Mouse (Mus musculus): ENCODE measurements around the gene Mgea5. TPM values are rescaled to one million over a fixed set of nuclear protein-coding genes. Genes with fewer than 3 reads are reported as not detected.

Mgea5 gene
- polyA plus RNA-seq, 1 experiment from 2014 or later, result 34.8 TPM

DNA sequence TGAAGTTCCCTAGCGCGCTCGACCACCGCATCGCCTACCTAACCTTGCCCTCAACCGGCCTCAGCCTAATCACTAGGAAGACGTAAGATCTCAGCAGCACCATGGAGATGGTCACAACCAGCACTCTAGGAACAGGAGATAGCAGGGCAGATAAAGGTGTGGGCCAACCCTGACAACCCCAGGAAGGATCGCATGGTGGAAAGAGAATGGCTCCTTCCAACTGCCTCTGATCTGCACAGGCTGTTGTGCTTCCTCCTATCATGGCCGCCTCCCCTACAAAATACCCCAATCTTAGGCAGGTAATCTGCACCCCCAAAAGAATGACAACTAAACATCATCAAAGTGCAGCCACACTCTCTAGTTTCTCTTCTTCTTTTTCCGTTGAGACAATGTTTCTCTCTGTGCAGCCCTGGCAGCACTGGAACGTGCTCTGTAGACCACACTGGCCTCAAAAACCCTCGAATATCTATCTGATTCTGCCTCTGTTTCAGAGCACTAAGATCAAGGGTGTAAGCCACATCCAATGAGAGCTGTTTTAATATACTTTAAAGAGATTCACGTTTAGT, 3.2 kb downstream of the Mgea5 start:
- no peaks in the 10 kb centered on the region for H3K9me3 ChIP-seq (replicated peaks)
- no peak overlapping the region for H3K9ac ChIP-seq
- no peak for ATAC-seq
- H3K4me1 ChIP-seq, result peaks cover 44% of the 10 kb centered on the region
- H3K36me3 ChIP-seq, result peaks cover 61% of the 10 kb centered on the region
- peak overlapping the region; percentile 79 for H3K4me2 ChIP-seq
- no peaks in the 10 kb centered on the region for H3K27me3 ChIP-seq (replicated peaks)
- 73% methylated on average over 13 of the region's 13 CpGs for WGBS (ENCODE audit: insufficient replicate concordance)
- H3K4me3 ChIP-seq, result 0 out of 2 replicates have a peak overlapping the region, but pooled peaks have one; percentile 99
- no peak overlapping the region for H3K27ac ChIP-seq

DNA sequence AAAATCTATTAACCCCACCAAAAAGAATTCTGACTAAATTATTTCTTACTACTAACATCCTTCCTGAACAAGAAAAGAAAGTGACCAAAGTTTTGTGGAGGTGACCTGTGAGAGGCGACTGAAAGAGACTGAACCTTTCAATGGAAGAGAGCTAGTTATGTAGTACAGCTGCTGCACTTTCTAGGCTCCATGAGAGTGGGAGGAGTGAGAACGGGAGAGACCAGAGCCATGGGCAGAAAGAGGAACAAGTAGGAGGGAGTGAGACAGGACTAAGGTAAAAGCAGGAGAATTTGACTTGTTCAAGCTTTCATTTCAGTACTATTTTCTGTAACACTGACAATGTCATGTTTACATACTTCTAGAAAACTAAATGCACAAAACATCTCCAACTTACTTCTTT, 8.2 kb downstream of the Mgea5 start:
- Histone ChIP-seq H3K4me3 (no peak overlapping the region), H3K27me3 (replicated peaks) (no peaks in the 10 kb centered on the region), H3K9ac (no peak overlapping the region), H3K36me3 (peaks cover 100% of the 10 kb centered on the region), H3K4me1 (peaks cover 11% of the 10 kb centered on the region), H3K4me2 (no peak overlapping the region), H3K9me3 (replicated peaks) (no peaks in the 10 kb centered on the region), H3K27ac (no peak overlapping the region)
- ATAC-seq, result no peak
- 63% methylated on average over 2 of the region's 2 CpGs for WGBS (ENCODE audit: insufficient replicate concordance)

DNA sequence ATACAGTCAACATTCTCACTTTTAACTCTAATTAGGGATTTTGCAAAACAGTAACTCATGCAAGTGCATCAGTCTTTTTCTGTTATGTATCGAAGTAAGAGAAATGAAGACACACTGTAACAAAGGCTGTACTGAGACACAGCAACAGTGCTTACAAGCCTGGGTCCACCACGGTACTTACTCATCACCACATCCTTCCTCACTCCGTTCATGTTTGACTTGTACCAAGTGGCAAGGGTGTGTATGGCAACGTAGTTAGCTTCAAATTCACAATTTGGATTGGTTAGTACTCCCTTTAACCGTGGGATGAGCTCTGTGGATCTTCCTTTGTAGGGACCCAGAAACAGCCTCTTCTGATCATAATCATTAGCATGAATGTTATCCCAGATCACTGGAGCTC, 12.1 kb downstream of the Mgea5 start:
- H3K4me1 ChIP-seq, result no peaks in the 10 kb centered on the region
- H3K27me3 ChIP-seq (replicated peaks), result no peaks in the 10 kb centered on the region
- H3K9me3 ChIP-seq (replicated peaks), result no peaks in the 10 kb centered on the region
- peaks cover 100% of the 10 kb centered on the region for H3K36me3 ChIP-seq
- no peak overlapping the region for H3K27ac ChIP-seq
- no peak overlapping the region for H3K4me2 ChIP-seq
- H3K4me3 ChIP-seq, result no peak overlapping the region
- H3K9ac ChIP-seq, result no peak overlapping the region
- 85% methylated on average over 5 of the region's 5 CpGs for WGBS (ENCODE audit: insufficient replicate concordance)
- no peak for ATAC-seq

DNA sequence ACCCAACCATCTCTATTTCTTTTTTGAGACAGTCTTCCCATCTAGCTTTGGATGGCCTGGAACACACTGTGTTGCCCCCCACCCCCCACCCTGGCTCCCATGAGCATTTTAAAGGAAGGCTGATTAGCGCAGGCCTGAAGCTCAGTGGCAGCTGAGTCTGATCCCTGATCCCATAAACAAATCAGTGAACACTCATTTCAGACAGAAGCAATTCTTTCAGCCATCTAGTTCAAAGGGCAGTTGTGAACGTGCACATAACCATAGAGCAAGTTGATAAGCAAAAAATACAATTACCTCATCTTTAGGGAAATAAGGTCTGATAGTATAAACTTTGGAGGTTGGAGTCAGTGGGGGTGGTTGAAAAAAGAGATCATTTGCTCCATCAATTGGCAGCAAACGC, 22.8 kb downstream of the Mgea5 start:
- H3K9ac ChIP-seq, result no peak overlapping the region
- H3K27me3 ChIP-seq (replicated peaks), result no peaks in the 10 kb centered on the region
- H3K4me1 ChIP-seq, result 0 out of 2 replicates have a peak, but pooled peaks cover 8% of the 10 kb centered on the region
- no peak overlapping the region for H3K4me2 ChIP-seq
- H3K27ac ChIP-seq, result no peak overlapping the region
- no peaks in the 10 kb centered on the region for H3K9me3 ChIP-seq (replicated peaks)
- no peak overlapping the region for H3K4me3 ChIP-seq
- 87% methylated on average over 3 of the region's 3 CpGs for WGBS (ENCODE audit: insufficient replicate concordance)
- ATAC-seq, result no peak
- peaks cover 96% of the 10 kb centered on the region for H3K36me3 ChIP-seq

DNA sequence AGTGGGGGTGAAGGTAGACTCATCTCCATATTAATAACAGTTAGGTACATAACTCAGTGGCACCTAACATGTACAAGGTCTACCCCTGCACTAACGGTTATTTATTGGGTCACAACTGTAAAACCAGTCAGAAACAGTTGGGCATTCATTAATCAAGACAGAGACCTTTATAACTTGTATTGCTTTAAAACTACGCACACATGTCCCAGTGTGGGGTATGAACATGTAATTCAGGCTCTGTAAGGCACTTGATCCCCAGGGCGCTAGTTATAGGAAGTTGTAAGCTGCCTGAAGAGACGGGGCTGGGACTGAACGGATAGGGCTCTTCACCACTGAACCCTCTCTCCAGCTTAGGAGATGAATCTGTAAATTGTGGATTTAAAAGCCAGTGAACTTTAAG, 25.0 kb downstream of the Mgea5 start:
- Histone ChIP-seq H3K9ac (no peak overlapping the region), H3K4me3 (no peak overlapping the region), H3K9me3 (replicated peaks) (no peaks in the 10 kb centered on the region), H3K4me1 (0 out of 2 replicates have a peak, but pooled peaks cover 8% of the 10 kb centered on the region), H3K36me3 (peaks cover 96% of the 10 kb centered on the region), H3K27ac (no peak overlapping the region), H3K4me2 (no peak overlapping the region), H3K27me3 (replicated peaks) (no peaks in the 10 kb centered on the region)
- ATAC-seq, result no peak
- 88% methylated on average over 5 of the region's 5 CpGs for WGBS (ENCODE audit: insufficient replicate concordance)

DNA sequence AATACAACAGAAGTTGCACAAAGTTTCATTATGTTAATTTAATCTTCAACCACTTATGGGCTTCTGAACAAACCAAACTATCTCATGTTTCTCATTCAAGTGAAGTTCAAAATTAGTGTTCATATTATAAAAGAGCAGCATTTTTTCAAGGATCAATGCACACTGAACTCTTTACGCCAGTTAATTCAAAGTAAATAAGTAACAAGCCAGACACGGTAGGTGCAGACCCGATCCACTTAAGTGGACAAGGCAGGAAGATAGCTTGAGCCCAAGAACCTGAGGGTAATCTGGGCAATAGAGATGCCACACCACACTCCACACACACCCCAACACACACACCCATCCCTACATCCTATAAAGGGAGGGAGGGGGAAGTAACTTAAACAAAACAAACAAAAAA, 30.1 kb downstream of the Mgea5 start:
- Histone ChIP-seq H3K9ac (no peak overlapping the region), H3K4me3 (no peak overlapping the region), H3K36me3 (peaks cover 86% of the 10 kb centered on the region), H3K4me2 (no peak overlapping the region), H3K4me1 (peaks cover 25% of the 10 kb centered on the region), H3K27me3 (replicated peaks) (no peaks in the 10 kb centered on the region), H3K27ac (no peak overlapping the region), H3K9me3 (replicated peaks) (no peaks in the 10 kb centered on the region)
- 91% methylated on average over 3 of the region's 3 CpGs for WGBS (ENCODE audit: insufficient replicate concordance)
- no peak for ATAC-seq

DNA sequence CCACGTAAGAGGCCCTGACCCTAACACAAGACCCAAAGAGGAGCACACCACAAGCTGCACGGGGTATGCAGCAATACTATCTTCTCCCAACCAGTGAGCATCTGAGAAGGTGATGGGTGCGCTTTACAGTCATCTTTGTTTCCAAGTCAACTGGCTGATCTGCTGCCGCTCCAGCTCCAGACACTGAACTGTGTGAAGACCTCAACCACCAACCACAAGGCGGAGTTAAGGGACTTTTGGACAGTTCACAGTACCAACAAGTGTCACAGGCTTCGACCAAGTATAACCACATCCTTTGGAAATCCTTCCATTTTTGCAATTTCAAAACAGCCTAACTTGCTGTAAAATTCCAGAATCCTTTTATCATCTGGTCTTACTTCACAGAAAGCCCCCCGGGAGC, 31.8 kb downstream of the Mgea5 start:
- WGBS (ENCODE audit: insufficient replicate concordance), result 77% methylated on average over 7 of the region's 7 CpGs
- Histone ChIP-seq H3K4me3 (no peak overlapping the region), H3K36me3 (peaks cover 74% of the 10 kb centered on the region), H3K27me3 (replicated peaks) (peaks cover 3% of the 10 kb centered on the region), H3K27ac (no peak overlapping the region), H3K4me1 (peaks cover 31% of the 10 kb centered on the region), H3K4me2 (no peak overlapping the region), H3K9ac (no peak overlapping the region), H3K9me3 (replicated peaks) (no peaks in the 10 kb centered on the region)
- no peak for ATAC-seq

DNA sequence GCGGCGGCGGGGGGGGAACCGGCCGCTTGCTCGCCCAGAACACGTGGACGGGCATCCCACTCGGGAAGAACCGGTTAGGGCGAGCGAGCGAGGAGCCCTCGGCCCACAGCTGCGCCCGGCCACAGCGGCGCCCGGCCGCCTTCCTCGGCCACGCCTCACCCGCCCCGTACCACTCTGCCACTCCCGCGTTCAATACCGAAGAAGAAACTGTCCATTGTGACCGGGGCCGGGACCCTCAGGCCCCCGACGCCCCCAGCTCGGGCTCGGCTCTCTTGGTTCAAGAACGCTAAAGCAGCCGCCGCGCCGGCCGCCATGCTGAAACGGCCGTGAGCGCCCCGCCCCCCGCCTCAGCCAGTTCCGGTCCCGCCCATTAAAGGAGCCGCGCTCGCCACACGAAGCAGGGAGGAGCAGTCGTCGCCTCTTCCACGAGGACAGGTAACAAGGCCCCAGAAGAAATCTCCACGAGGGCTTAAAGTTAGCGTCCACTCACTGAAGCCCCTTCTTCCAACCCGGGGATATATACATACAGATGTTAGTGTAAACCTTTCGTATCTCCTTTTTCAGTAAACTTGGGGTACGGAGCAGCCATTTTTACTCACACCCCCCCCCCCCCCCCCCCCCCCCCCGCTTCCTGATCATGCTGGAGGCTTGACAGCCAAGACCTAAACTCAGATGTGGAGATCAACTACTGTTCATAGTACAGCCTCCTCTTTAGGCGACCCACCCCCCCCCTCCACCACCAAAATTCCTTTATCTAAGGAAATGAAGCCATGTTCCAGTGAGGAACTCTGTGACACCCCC, 34.2 kb downstream of the Mgea5 start, which contains the start of gene Npm3:
Gene Npm3 (minus strand): TSS at position 349 of the 801 bp plus-strand sequence.
- Histone ChIP-seq H3K9ac (peak within 1 kb of the TSS; percentile 94), H3K9me3 (replicated peaks) (no peaks in the 10 kb centered on the region), H3K27me3 (replicated peaks) (peaks cover 28% of the 10 kb centered on the region), H3K27ac (peak within 1 kb of the TSS; percentile 70), H3K36me3 (peaks cover 51% of the 10 kb centered on the region), H3K4me3 (peak within 1 kb of the TSS; percentile 95), H3K4me1 (peaks cover 50% of the 10 kb centered on the region), H3K4me2 (peak within 1 kb of the TSS; percentile 97)
- under 1% methylated on average over 59 of the region's 60 CpGs for WGBS (ENCODE audit: insufficient replicate concordance)
- ATAC-seq, result peak; percentile 79

DNA sequence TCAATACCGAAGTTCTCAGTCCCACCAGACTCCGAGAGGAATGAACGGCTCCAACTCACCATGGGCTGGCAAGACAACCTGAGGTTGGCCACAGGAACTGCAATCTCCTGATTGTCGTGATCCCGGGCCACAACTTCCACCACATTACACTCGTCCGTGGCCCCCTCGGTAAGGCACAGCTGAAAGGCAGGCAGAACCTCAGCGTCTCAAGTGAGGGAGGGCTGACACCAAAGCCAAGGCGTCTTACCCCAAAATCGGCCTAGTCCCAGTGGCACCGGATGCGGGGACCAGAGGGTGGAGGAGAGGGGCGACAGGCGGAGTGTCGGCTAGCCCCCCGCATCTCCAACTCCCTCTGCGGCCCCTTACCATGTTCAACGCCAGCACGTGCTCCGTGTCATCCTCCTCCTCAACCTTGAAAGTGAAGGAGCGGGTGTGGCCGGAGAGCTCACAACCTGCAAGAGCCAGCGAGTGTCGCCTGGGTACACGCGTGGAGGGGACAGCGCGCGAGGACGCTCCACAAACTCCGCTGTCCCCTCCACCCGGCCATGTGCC, 34.9 kb downstream of the Mgea5 start:
- peaks cover 44% of the 10 kb centered on the region for H3K36me3 ChIP-seq
- H3K4me1 ChIP-seq, result peaks cover 50% of the 10 kb centered on the region
- peak overlapping the region; percentile 95 for H3K4me3 ChIP-seq
- ATAC-seq, result peak; percentile 34; the same call in 1 of the 2 replicates
- H3K27ac ChIP-seq, result peak overlapping the region; percentile 70
- peaks cover 34% of the 10 kb centered on the region for H3K27me3 ChIP-seq (replicated peaks)
- WGBS (ENCODE audit: insufficient replicate concordance), result under 1% methylated on average over 33 of the region's 33 CpGs
- H3K9me3 ChIP-seq (replicated peaks), result no peaks in the 10 kb centered on the region
- peak overlapping the region; percentile 97 for H3K4me2 ChIP-seq
- peak overlapping the region; percentile 94 for H3K9ac ChIP-seq

DNA sequence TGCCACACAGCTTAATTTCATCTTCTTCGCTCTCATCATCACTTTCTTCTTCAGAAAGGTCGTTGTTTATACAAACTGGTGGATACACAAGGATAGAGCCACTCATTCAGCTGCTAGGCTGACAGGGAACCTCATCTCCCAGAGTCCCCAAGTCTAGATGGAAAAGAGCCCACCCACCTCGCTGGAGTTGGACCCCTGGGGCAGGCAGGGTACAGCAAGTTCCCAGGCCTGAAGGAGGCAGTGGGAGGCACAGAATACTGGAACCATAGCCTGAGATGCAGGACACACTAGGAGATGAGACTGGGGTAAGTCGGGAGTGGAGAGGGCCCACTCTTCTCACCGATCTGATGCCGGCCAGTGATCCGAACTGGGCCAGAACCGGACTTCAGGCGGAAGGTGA, 35.4 kb downstream of the Mgea5 start:
- Histone ChIP-seq H3K4me2 (peak overlapping the region; percentile 97), H3K27ac (peak overlapping the region; percentile 70; the same call in 1 of the 2 replicates), H3K4me1 (peaks cover 51% of the 10 kb centered on the region), H3K9ac (peak overlapping the region; percentile 94), H3K9me3 (replicated peaks) (no peaks in the 10 kb centered on the region), H3K27me3 (replicated peaks) (peaks cover 40% of the 10 kb centered on the region), H3K4me3 (peak overlapping the region; percentile 95), H3K36me3 (peaks cover 38% of the 10 kb centered on the region)
- WGBS (ENCODE audit: insufficient replicate concordance), result 31% methylated on average over 9 of the region's 9 CpGs
- ATAC-seq, result no peak

DNA sequence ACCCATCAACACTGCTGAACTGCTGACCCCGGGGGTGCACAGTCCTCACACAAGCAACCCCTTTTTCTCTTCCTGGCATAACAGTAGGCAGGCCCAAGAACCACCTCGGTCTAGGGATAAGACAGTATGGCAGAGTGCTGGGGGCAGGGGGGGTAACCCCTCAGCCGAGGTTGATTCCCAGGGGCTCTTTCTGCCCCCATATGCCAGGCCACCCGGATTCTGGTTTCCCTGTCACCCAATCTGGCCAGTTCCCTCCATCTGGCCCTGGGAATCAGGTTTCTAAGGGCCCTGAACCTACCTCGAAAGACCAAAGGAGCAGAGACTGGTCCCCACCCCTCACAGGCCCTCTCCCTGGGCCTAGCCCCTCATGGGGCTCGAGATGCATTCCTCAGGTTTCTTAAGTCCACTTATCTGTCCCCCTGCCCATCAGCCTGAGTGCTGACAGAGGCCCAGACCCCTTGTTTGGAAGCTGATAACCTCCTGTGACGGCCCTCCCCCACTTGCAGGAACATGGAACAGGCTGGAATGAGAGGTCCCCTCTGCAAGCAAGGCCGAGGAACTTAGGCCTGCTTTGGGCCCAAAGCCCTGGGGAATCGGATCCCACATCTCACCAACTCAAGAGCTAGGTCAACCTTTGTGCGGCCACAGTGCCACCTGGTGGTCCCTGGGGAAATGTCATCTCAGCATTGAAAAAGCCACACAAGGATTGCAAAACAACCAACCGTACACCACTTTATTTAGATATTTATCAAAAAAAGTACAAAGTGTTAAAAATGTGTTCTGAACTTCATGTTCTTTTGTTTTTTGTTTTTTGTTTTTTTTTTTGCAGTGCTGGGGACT, 36.4 kb downstream of the Mgea5 start:
- 0 out of 2 replicates have a peak, but pooled peaks have one; percentile 21 for ATAC-seq
- no peak overlapping the region for H3K4me2 ChIP-seq
- peaks cover 29% of the 10 kb centered on the region for H3K36me3 ChIP-seq
- WGBS (ENCODE audit: insufficient replicate concordance), result 24% methylated on average over 11 of the region's 11 CpGs
- 0 out of 2 replicates have a peak overlapping the region, but pooled peaks have one; percentile 2 for H3K27ac ChIP-seq
- H3K4me1 ChIP-seq, result peaks cover 61% of the 10 kb centered on the region
- H3K9ac ChIP-seq, result no peak overlapping the region
- H3K4me3 ChIP-seq, result no peak overlapping the region
- H3K9me3 ChIP-seq (replicated peaks), result no peaks in the 10 kb centered on the region
- H3K27me3 ChIP-seq (replicated peaks), result peaks cover 49% of the 10 kb centered on the region

Measured in liver, embryonic 12.5 days (tissue).